Mouse (Mus musculus) megakaryocyte, embryonic 14.5 days (primary cell): ENCODE data around the gene Rhbdd2.

Source experiments
- FLI1 ChIP-seq: IDR thresholded peaks from 2 replicates; pipeline ENCODE4 v1.6.1; 2012; ENCODE audit warnings: low read length, inconsistent platforms, mixed read lengths
- GATA1 ChIP-seq: IDR thresholded peaks from 3 replicates; pipeline ENCODE4 v1.6.1; 2012; ENCODE audit warnings: mixed read lengths, low read length, inconsistent platforms, borderline replicate concordance

DNA sequence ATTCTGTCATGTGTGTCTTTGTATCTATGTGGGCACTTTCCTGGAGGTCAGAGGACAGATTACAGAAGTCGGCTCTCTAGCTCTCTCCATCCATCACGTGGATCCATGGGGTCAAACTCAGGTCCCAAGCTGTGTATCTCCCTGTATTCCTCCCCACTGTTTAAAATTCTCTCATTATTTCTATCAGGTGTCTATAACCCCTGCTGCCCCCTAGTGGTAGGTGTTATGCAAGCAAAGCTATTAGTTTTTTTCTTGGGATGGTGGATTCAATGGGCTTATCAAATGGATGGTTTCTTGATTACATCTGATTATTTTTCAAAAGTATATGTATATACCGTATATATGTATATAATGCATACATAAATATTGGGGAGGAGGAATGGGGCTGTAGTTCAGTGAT lies 1.8 kb upstream of the Rhbdd2 start:
- no peak for TF ChIP-seq GATA1
- TF ChIP-seq FLI1, result no peak
